Mouse (Mus musculus) testis, adult 10 weeks (tissue): ENCODE measurements around the gene Gm1123. TPM values are rescaled to one million over a fixed set of nuclear protein-coding genes. Genes with fewer than 3 reads are reported as not detected.

ENCODE experiments used
- polyA plus RNA-seq: library from polyadenylated mRNA; stranded (reverse); fragments of 350-450 nt; fragmentation: Illumina TruSeq; extraction: RNeasy Lipid Tissue Mini Kit (QIAGEN cat#74804); gene quantifications from one replicate; pipeline ENCODE4 v1.2.3, GENCODE M21; 2014; ENCODE audit warnings: low read depth, low replicate concordance

Gm1123 gene
- polyA plus RNA-seq, result 0.27 TPM

DNA sequence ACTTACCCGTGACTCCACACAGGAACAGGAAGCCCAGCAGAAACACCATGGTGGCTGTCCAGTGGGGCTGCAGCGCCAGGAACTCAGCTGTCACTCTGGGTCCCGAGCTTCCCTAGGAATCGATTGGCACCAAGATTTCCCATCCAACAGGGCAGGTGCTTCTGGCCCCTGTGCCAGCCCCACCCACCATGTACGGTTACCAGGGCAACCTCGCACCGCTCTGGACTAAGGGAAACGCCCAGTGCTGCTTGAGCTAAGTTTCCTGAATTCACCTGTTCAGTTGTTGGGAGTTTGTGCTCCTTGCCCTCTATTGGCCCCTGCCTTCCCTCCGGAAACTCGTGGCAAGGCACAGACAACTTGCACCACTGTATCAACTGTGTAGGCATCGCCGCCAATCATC is at the start of gene Gm1123:
Gene Gm1123, minus strand, starts transcription at position 141 of the 400 bp plus-strand sequence.

DNA sequence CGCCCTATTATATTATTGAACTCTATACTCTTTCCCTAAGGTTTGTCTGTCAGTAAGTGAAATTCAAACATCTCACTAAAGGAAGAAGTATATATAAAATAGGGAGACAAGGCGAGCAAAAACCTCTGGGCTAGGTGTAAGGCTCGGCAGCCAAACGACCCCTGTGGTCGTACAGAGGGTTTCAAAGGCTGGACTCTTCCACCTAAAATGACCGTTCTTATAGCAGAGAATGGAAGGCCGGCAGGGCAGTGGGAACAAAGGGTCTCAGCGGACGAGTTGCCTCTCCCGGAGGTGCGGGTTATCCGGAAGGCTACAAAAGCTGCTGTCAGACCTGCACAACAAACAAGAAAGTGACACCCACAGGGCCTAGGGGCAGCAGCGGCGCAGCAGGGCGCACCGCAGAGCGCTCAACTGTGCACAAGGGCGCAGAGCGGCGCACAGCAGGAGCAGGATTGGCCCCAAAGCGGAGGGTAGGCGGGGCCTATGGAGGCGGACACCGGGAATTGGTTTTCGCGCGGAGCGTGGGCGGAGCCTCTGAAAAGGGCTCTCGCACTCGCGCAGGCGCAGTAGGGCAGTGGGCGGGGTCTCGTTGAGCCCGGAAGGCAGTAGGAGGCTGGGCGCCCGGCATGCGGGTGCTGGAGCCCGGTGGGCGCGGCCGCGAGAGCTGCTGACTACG is 49.6 kb downstream of the Gm1123 start, which contains the start of gene Faim:
Gene Faim, plus strand, starts transcription at position 574 of the 676 bp plus-strand sequence.

Other genes with a start within 250 kb of the Gm1123 start
- not detected for gene Prr23a1, start 193.2 kb downstream of the Gm1123 start, polyA plus RNA-seq
- not detected for gene Prr23a2, start 179.2 kb downstream of the Gm1123 start, polyA plus RNA-seq
- gene Prr23a3, start 170.9 kb downstream of the Gm1123 start, polyA plus RNA-seq, result 0.41 TPM
- gene 7420426K07Rik, start 132.6 kb downstream of the Gm1123 start, polyA plus RNA-seq, result not detected
- gene Foxl2, start 80.4 kb downstream of the Gm1123 start, polyA plus RNA-seq, result not detected
- gene Faim, start 49.3 kb downstream of the Gm1123 start, polyA plus RNA-seq, result 19.8 TPM
- 8.4 TPM for gene Pik3cb, start 104.9 kb upstream of the Gm1123 start, polyA plus RNA-seq
- gene Faiml, start 201.5 kb upstream of the Gm1123 start, polyA plus RNA-seq, result 95.2 TPM
- gene Cep70, start 207.7 kb upstream of the Gm1123 start, polyA plus RNA-seq, result 124 TPM